Mouse (Mus musculus) small intestine, adult 2 months (tissue): ENCODE results near the gene Gfod1.

Experiments
- CTCF ChIP-seq: fragments of 200-500 bp; IDR thresholded peaks from 2 replicates; pipeline ENCODE4 v1.5.1; 2012; ENCODE audit warnings: low read depth, mild to moderate bottlenecking, control low read depth, inconsistent platforms, low read length, moderate library complexity, mixed read lengths; ENCODE audit not compliant: insufficient replicate concordance, insufficient read length; ENCODE audit errors: extremely low read depth
- POLR2A ChIP-seq: fragments of 200-500 bp; IDR thresholded peaks from 2 replicates; pipeline ENCODE4 v1.6.1; 2012; ENCODE audit warnings: low read depth, mild to moderate bottlenecking, control low read depth, inconsistent platforms, low read length, moderate library complexity

DNA sequence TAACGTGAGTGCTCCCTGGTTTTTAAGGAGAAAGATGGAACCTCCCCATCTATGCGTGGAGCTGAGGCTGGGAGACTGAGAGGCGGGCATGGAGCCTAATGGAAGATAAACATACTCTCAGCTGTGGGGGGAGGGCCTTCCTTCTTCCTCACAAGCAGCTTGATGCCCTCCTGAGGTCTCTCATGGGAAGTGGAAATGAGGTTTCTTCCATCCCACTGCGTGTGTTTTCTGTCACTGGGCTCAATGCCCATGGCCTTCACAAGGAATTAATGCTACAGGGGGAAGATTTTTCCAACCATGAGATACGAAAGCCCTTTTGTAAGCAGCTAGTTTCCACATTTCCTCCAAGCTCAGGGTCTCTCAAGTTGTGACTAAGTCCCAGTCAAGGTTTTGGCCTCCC, 100.3 kb downstream of the Gfod1 start:
- TF ChIP-seq CTCF (no peak), POLR2A (no peak)
